Mouse (Mus musculus) frontal cortex, postnatal 14 days (tissue): ENCODE measurements around the gene Prrc2b.

Experiments
- DNase-seq, 2 experiments: peaks; one replicate each; pipeline ENCODE4 v3.0.0; 2022; ENCODE audit warnings: low spot score in 2 of 2

The Prrc2b gene

DNA sequence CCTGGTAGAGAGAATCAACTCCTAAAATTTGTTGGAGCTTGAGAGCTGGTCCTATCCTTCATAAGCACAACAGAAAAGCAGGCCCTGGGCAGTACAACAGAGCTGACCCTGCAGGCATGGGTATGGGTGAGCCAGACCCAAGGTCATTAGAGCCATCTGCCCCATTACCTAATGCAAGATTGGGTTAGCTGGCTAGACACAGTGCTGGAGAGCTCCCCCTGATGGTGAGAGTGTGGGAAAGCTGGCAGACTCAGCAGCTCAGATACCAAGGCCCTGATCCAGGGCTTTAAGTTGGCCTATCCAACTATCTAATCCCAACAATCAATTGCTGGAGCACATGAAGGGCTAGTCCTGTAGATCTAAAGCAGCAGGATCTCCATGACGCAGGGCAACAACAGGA, 131.8 kb downstream of the Prrc2b start:
- DNase-seq: no peak

DNA sequence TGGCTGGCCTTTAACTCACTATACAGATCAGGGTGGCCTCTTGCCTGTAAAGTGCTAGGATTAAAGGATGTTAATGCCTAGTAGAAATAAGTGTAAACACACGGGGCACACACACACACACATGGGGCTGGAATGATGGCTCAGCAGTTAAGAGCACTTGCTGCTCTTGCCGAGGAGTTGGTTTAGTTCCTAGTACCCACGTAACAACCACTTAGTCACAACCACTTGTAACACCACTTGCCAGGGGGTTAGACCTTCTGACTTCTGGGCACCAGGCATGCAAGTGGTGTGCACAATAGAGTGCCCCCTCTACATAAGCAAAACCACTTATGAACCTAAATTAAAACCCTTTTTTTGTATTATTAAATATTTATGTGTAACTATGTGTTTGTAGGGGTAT, 133.1 kb downstream of the Prrc2b start:
- DNase-seq: no peak
